Mouse (Mus musculus) liver, embryonic 14.5 days (tissue): ENCODE data around the gene Cit. TPM values are rescaled to one million over a fixed set of nuclear protein-coding genes. Genes with fewer than 3 reads are reported as not detected.

Experiments
- ATAC-seq: fragments of 200-750 bp; cut with Nextera tagmentation; 2 replicates; pipeline ENCODE4 v1.8.0; 2017; ENCODE audit warnings: moderate number of reproducible peaks, mild to moderate bottlenecking, moderate library complexity; ENCODE audit not compliant: insufficient read depth
- DNase-seq, 3 experiments: peaks; one replicate each; pipeline ENCODE4 v3.0.0-alpha.2; 2012 to 2013; ENCODE audit warnings: low read depth in 3 of 3, low spot score in 3 of 3
- H3K27ac ChIP-seq: fragments of 300-500 bp; sonication (generic); 2 replicates; pipeline ENCODE4 v1.5.1; 2014; ENCODE audit warnings: moderate library complexity, mild to moderate bottlenecking, control low read depth, inconsistent platforms
- H3K27me3 ChIP-seq: fragments of 300-500 bp; sonication (generic); 2 replicates; pipeline ENCODE4 v1.6.1; 2014; ENCODE audit warnings: mild to moderate bottlenecking, low read length, moderate library complexity; ENCODE audit not compliant: control insufficient read depth, insufficient read depth
- H3K36me3 ChIP-seq: fragments of 300-500 bp; sonication (generic); replicated peaks from 2 replicates; pipeline ENCODE4 v1.6.1; 2014; ENCODE audit warnings: low read depth; ENCODE audit not compliant: control insufficient read depth, insufficient read depth
- H3K4me1 ChIP-seq, 2 experiments: fragments of 200-500 bp in 1 of 2; fragments of 300-500 bp in 1 of 2; sonication (generic) in 1 of 2; replicated peaks; 2 replicates each; pipeline ENCODE4 v1.6.1; 2012 to 2014; ENCODE audit warnings: antibody characterized with exemption in 1 of 2, inconsistent platforms in 1 of 2, low read length in 1 of 2; ENCODE audit not compliant: control insufficient read depth in 2 of 2, insufficient read depth in 2 of 2
- H3K4me2 ChIP-seq: fragments of 300-500 bp; sonication (generic); 2 replicates; pipeline ENCODE4 v1.6.1; 2014; ENCODE audit warnings: low read depth, mild to moderate bottlenecking, control low read depth, moderate library complexity
- H3K4me3 ChIP-seq, 2 experiments: fragments of 200-500 bp in 1 of 2; fragments of 300-500 bp in 1 of 2; sonication (generic) in 1 of 2; 2 replicates each; pipeline ENCODE4 v1.5.1; 2012 to 2014; ENCODE audit warnings: low read depth in 2 of 2, low read length in 2 of 2, mild to moderate bottlenecking in 2 of 2, control low read depth in 1 of 2, inconsistent platforms in 1 of 2, moderate library complexity in 1 of 2; ENCODE audit not compliant: insufficient read depth in 1 of 2
- H3K9ac ChIP-seq: fragments of 300-500 bp; sonication (generic); replicated peaks from 2 replicates; pipeline ENCODE4 v1.6.1; 2014; ENCODE audit warnings: mild to moderate bottlenecking, control low read depth, moderate library complexity
- H3K9me3 ChIP-seq: fragments of 300-500 bp; sonication (generic); 2 replicates; pipeline ENCODE4 v1.6.1; 2016; ENCODE audit warnings: low read length, mixed read lengths; ENCODE audit not compliant: control insufficient read depth
- CTCF ChIP-seq: IDR thresholded peaks from 2 replicates; pipeline ENCODE4 v1.5.1; 2016; ENCODE audit warnings: antibody characterized with exemption, low read depth, control low read depth
- EP300 ChIP-seq: IDR thresholded peaks from 2 replicates; pipeline ENCODE4 v1.6.1; 2016; ENCODE audit warnings: antibody characterized with exemption, low read depth
- WGBS: fragments of 180-500 bp; shearing (Covaris S2); extraction: QIAGEN DNeasy Blood & Tissue Kit; methylation state at CpG from one replicate; pipeline ENCODE4 v1.1.7; 2014; ENCODE audit not compliant: insufficient replicate concordance; 5-methylcytosine and 5-hydroxymethylcytosine counted together
- polyA plus RNA-seq, 2 experiments: library from polyadenylated mRNA; depleted of rRNA in 1 of 2; stranded (reverse) in 1 of 2; unstranded in 1 of 2; fragments of >200 nt; fragmentation: Nextera tagmentation in 1 of 2; extraction: Ambion mirVana in 1 of 2; gene quantifications; 2 replicates each; pipeline versions ENCODE4 v1.2.1 to v1.2.3; 2012 to 2014

The Cit gene
- polyA plus RNA-seq, 2 experiments, result 21.1 to 24.5 TPM

DNA sequence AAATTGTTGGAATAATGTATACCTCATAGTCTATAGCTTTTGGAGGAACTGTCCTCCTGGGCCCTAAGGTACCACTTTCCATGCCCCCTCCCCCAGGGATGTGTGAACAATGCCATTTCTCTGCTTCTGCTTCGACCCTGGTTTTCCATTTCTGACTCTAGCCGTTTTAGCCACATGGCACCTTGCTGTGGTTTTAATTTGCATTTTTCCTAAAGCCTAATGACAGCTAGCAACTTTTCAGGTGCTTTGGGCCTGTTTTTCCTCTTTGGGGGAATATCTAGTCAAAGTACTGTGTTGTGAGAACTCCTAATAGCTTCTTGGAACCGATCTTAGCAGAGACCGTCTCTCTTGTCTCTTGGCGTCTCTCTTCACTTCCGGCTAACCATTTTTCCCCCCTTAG is 139.3 kb downstream of the Cit start:
- no peak for ATAC-seq
- Histone ChIP-seq H3K27ac (no peak overlapping the region), H3K9me3 (no peaks in the 10 kb centered on the region), H3K36me3 (peaks cover 96% of the 10 kb centered on the region), H3K9ac (no peak overlapping the region), H3K4me2 (no peak overlapping the region), H3K27me3 (no peaks in the 10 kb centered on the region), H3K4me3 (no peak overlapping the region), H3K4me1 (no peaks in the 10 kb centered on the region)
- no peak for DNase-seq
- 91% methylated on average over 6 of the region's 6 CpGs for WGBS
- no peak for TF ChIP-seq CTCF

DNA sequence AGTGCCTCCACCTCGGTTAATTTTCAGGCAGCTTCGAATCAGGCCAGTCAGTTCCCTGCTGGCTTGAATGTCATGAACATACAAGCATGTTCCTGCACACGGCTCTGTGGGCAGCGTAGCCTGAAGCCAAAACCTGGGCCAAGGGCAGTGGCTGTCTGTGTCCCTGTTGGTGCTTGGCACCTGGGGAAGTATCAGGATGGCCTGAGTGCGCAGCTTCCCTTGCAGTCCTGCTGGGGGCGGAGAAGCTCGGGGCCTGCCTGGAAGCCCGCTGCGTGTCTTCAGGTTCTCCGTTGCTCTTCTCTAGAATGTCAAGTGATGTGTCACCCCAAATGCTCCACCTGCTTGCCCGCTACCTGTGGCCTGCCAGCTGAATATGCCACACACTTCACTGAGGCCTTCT is 140.0 kb downstream of the Cit start:
- no peak for ATAC-seq
- Histone ChIP-seq H3K4me2 (no peak overlapping the region), H3K27ac (no peak overlapping the region), H3K36me3 (peaks cover 96% of the 10 kb centered on the region), H3K4me3 (no peak overlapping the region), H3K9me3 (no peaks in the 10 kb centered on the region), H3K27me3 (no peaks in the 10 kb centered on the region), H3K9ac (no peak overlapping the region), H3K4me1 (no peaks in the 10 kb centered on the region)
- 87% methylated on average over 11 of the region's 11 CpGs for WGBS
- no peak for TF ChIP-seq EP300
- no peak for TF ChIP-seq CTCF
- DNase-seq, result no peak

GRCm38 (mm10) chr5:115987284-115987683 is 142.2 kb downstream of the Cit start:
- ATAC-seq (no peak), DNase-seq (no peak)
- no peaks in the 10 kb centered on the region for H3K27me3 ChIP-seq
- H3K9ac ChIP-seq, result no peak overlapping the region
- H3K36me3 ChIP-seq, result peaks cover 94% of the 10 kb centered on the region
- no peak overlapping the region for H3K27ac ChIP-seq
- no peaks in the 10 kb centered on the region for H3K4me1 ChIP-seq
- 91% methylated on average over 12 of the region's 12 CpGs for WGBS
- no peak overlapping the region for H3K4me3 ChIP-seq
- no peaks in the 10 kb centered on the region for H3K9me3 ChIP-seq
- no peak overlapping the region for H3K4me2 ChIP-seq
- no peak for TF ChIP-seq CTCF
- no peak for TF ChIP-seq EP300

GRCm38 (mm10) chr5:115991717-115992116 is 146.6 kb downstream of the Cit start:
- WGBS, result 92% methylated on average over 11 of the region's 11 CpGs
- Histone ChIP-seq H3K9ac (no peak overlapping the region), H3K4me3 (no peak overlapping the region), H3K27me3 (no peaks in the 10 kb centered on the region), H3K4me1 (no peaks in the 10 kb centered on the region), H3K4me2 (no peak overlapping the region), H3K27ac (no peak overlapping the region), H3K36me3 (peaks cover 90% of the 10 kb centered on the region), H3K9me3 (no peaks in the 10 kb centered on the region)
- TF ChIP-seq CTCF (no peak), EP300 (no peak)
- ATAC-seq, result no peak
- DNase-seq, result no peak

DNA sequence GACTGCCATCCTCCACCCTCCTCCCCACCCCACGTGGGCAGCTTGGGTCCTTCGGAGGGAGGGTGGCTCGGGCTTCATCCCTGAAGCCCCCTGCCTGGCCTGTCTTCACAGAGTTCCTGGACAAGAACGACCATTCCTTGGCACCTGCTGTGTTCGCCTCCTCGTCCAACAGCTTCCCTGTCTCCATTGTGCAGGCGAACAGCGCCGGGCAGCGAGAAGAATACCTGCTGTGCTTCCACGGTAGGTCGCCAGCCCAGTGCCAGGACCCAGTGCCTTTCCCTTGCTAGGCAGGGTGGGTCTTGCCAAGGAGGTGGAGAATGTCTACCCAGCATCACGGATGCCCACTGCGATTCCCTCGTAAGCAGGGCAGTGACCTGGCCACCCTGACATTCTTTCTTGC is 149.0 kb downstream of the Cit start:
- no peaks in the 10 kb centered on the region for H3K4me1 ChIP-seq
- no peak overlapping the region for H3K27ac ChIP-seq
- H3K4me3 ChIP-seq, result no peak overlapping the region
- WGBS, result 95% methylated on average over 15 of the region's 15 CpGs
- DNase-seq, result no peak
- TF ChIP-seq CTCF (no peak), EP300 (no peak)
- no peak overlapping the region for H3K9ac ChIP-seq
- peaks cover 80% of the 10 kb centered on the region for H3K36me3 ChIP-seq
- H3K4me2 ChIP-seq, result no peak overlapping the region
- H3K27me3 ChIP-seq, result no peaks in the 10 kb centered on the region
- H3K9me3 ChIP-seq, result no peaks in the 10 kb centered on the region
- ATAC-seq, result no peak
